Mouse (Mus musculus): ENCODE results near the gene Tnfrsf1a. TPM values are rescaled to one million over a fixed set of nuclear protein-coding genes. Genes with fewer than 3 reads are reported as not detected.
A peak's percentile ranks its signal among the peaks of the same experiment; 100 is the strongest.

Gene Tnfrsf1a
- polyA plus RNA-seq, 1 experiment from 2014 or later = 37.0 TPM

DNA sequence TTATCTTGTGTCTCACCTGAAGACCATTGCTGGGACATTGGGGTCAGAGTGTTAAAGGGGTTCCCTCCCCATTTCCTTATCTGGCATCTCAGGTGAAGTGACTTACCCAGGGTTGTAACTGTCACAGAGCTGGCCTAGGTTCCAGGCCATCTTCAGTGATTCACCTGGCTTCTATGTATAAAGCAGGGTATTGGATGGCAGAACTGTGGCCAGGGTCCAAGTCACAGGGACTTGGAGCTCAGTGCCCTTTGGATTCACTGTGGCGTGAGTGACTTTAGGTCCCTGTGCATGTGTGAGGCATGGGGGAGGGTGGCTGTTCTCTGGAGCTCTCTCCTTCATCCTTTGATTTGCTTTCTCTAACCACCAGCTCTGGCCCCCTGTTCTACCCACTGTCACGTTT, 3.1 kb upstream of the Tnfrsf1a start:
- Histone ChIP-seq H3K36me3 (ENCODE audit: control insufficient read depth, insufficient read depth, low read length) (no peaks in the 10 kb centered on the region), H3K4me2 (no peak overlapping the region), H3K4me1 (ENCODE audit: control insufficient read depth, insufficient read depth, low read length) (peaks cover 13% of the 10 kb centered on the region), H3K9me3 (replicated peaks; ENCODE audit: control insufficient read depth, low read length) (no peaks in the 10 kb centered on the region), H3K4me3 (ENCODE audit: low read depth, low read length) (no peak overlapping the region), H3K9ac (ENCODE audit: low read depth, low read length) (no peak overlapping the region), H3K27me3 (ENCODE audit: control insufficient read depth, insufficient read depth, low read length) (peaks cover 4% of the 10 kb centered on the region; the same call in 1 of the 2 replicates), H3K27ac (ENCODE audit: low read depth, low read length) (no peak overlapping the region)
- 58% methylated on average over 2 of the region's 2 CpGs for WGBS (ENCODE audit: insufficient replicate concordance)
- no peak for ATAC-seq (replicated peaks; ENCODE audit: insufficient number of reproducible peaks, low FRiP score, low TSS enrichment)

DNA sequence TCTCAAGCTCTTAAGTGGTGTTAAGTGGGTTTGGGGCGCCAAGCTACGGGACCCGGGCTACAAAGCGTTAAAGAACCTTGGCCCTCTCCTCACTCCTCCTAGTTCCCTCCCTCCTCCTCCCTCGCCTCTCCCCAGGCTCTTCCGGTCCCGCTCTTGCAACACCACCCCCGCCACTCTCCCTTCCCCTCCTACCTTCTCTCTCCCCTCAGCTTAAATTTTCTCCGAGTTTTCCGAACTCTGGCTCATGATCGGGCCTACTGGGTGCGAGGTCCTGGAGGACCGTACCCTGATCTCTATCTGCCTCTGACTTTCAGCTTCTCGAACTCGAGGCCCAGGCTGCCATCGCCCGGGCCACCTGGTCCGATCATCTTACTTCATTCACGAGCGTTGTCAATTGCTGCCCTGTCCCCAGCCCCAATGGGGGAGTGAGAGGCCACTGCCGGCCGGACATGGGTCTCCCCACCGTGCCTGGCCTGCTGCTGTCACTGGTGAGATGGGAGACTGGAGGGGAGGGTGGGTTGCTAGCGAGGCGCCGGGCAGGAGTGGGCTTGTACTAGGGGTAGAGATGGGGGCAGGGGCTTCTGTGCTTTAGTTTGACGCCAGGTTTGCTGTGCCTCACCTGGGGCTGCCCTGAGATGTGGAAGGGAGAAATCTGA, 541 bp downstream of the Tnfrsf1a start:
- peak overlapping the region; percentile 82 for H3K4me2 ChIP-seq
- no peaks in the 10 kb centered on the region for H3K36me3 ChIP-seq (ENCODE audit: control insufficient read depth, insufficient read depth, low read length)
- H3K27ac ChIP-seq (ENCODE audit: low read depth, low read length) = peak overlapping the region; percentile 6; the same call in 1 of the 2 replicates
- peaks cover 38% of the 10 kb centered on the region for H3K4me1 ChIP-seq (ENCODE audit: control insufficient read depth, insufficient read depth, low read length)
- H3K9me3 ChIP-seq (replicated peaks; ENCODE audit: control insufficient read depth, low read length) = no peaks in the 10 kb centered on the region
- ATAC-seq (replicated peaks; ENCODE audit: insufficient number of reproducible peaks, low FRiP score, low TSS enrichment) = peak; percentile 64
- peak overlapping the region; percentile 82 for H3K9ac ChIP-seq (ENCODE audit: low read depth, low read length)
- 0% methylated on average over 27 of the region's 27 CpGs for WGBS (ENCODE audit: insufficient replicate concordance)
- peak overlapping the region; percentile 63 for H3K4me3 ChIP-seq (ENCODE audit: low read depth, low read length)
- H3K27me3 ChIP-seq (ENCODE audit: control insufficient read depth, insufficient read depth, low read length) = 0 out of 2 replicates have a peak, but pooled peaks cover 2% of the 10 kb centered on the region

DNA sequence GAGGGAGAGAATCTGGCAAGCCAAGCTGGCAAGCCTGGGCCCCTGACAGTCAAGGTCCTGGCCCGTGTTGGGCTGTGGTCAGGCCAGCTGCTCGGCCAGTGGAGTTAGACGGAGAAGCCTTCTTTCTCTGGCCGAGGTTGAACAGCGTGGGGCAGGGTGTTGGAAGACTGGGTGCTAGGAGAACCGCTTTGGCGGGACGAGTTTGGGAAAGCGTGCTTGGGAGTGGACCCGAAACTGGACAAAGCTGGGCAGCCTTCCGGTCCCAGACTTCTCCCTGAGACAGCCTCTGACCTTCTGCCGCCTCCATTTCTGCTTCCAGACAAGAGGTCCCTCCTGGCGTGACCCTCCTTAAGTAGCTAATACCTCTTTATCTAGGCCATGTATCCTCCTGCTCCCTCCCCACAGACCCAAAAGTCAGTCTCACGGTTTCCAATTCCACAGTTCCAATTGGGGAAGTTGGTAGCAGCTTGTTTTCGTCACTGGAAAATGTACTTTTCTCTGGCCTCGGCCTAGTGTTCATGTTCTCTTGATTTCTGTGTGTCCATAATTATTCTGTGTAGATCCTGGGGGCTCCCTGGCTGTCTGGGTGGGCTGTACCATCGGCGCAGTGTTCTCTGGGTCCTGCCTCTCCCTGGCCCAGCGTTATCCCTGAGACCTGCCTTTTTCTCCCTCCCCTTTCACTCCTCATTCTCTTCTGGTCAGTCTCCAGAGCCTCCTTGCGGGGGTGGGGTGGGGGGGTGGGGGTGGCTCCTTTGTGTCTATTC, 1.3 kb downstream of the Tnfrsf1a start:
- H3K9me3 ChIP-seq (replicated peaks; ENCODE audit: control insufficient read depth, low read length) = no peaks in the 10 kb centered on the region
- H3K27me3 ChIP-seq (ENCODE audit: control insufficient read depth, insufficient read depth, low read length) = 0 out of 2 replicates have a peak, but pooled peaks cover 2% of the 10 kb centered on the region
- no peaks in the 10 kb centered on the region for H3K36me3 ChIP-seq (ENCODE audit: control insufficient read depth, insufficient read depth, low read length)
- 6% methylated on average over 20 of the region's 20 CpGs for WGBS (ENCODE audit: insufficient replicate concordance)
- H3K4me2 ChIP-seq = peak overlapping the region; percentile 82
- H3K27ac ChIP-seq (ENCODE audit: low read depth, low read length) = peak overlapping the region; percentile 6; the same call in 1 of the 2 replicates
- peak; percentile 4; the same call in 1 of the 2 replicates for ATAC-seq (replicated peaks; ENCODE audit: insufficient number of reproducible peaks, low FRiP score, low TSS enrichment)
- H3K9ac ChIP-seq (ENCODE audit: low read depth, low read length) = peak overlapping the region; percentile 82
- peak overlapping the region; percentile 63 for H3K4me3 ChIP-seq (ENCODE audit: low read depth, low read length)
- H3K4me1 ChIP-seq (ENCODE audit: control insufficient read depth, insufficient read depth, low read length) = peaks cover 45% of the 10 kb centered on the region

DNA sequence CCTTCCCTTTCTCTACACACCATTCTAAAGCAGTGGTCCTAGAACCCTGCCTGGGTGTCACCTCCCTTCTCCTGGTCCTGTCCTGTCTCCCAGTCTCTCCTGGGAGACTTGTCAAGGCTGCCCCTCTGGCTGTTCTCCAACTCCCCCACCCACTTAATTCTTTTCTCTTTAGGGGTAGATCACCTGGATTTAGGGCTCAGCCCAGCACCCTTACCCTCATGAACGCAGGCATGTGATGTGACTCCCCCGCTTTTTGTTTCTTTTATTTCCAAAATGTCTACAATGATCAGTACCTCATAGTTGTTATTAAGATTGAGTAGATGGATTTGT, 1.8 kb downstream of the Tnfrsf1a start:
- Histone ChIP-seq H3K27me3 (ENCODE audit: control insufficient read depth, insufficient read depth, low read length) (0 out of 2 replicates have a peak, but pooled peaks cover 2% of the 10 kb centered on the region), H3K9ac (ENCODE audit: low read depth, low read length) (peak overlapping the region; percentile 82), H3K4me3 (ENCODE audit: low read depth, low read length) (peak overlapping the region; percentile 63), H3K4me1 (ENCODE audit: control insufficient read depth, insufficient read depth, low read length) (peaks cover 50% of the 10 kb centered on the region), H3K9me3 (replicated peaks; ENCODE audit: control insufficient read depth, low read length) (no peaks in the 10 kb centered on the region), H3K4me2 (peak overlapping the region; percentile 82), H3K36me3 (ENCODE audit: control insufficient read depth, insufficient read depth, low read length) (no peaks in the 10 kb centered on the region), H3K27ac (ENCODE audit: low read depth, low read length) (no peak overlapping the region)
- 82% methylated on average over 2 of the region's 2 CpGs for WGBS (ENCODE audit: insufficient replicate concordance)
- no peak for ATAC-seq (replicated peaks; ENCODE audit: insufficient number of reproducible peaks, low FRiP score, low TSS enrichment)

DNA sequence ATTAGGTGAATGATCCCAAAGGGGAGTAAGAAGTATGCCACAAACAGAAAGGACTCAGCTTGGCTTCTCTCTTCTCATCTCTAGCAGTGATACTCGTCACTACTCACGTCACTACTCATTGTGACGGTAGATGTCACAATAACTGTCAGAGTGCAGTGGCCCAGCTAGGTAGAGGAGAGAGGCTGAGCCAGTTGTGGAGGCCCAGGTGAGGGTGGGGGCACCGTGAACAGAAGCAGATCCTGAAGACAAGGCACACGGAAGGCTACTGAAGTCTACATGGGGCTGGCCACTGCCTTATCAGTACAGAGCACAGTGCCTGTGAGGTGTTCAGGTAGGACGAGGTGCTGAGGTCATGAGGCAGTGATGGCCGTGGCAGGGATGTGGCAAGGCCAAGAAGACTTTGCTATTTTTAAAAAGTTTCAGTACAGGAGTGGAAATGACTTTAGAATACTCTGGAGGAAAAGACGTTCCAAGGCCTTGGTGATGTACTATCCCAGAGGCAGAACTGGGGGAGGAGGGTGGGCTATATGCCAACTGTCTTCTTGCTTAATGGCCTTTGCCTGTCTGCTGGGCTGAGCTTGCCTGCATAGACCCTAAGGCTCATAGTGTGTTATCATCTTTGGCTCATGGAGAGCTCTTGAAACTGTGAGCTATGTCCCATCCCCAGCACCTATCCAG, 2.3 kb downstream of the Tnfrsf1a start:
- ATAC-seq (replicated peaks; ENCODE audit: insufficient number of reproducible peaks, low FRiP score, low TSS enrichment) = no peak
- Histone ChIP-seq H3K4me3 (ENCODE audit: low read depth, low read length) (0 out of 2 replicates have a peak overlapping the region, but pooled peaks have one; percentile 8), H3K27ac (ENCODE audit: low read depth, low read length) (no peak overlapping the region), H3K36me3 (ENCODE audit: control insufficient read depth, insufficient read depth, low read length) (no peaks in the 10 kb centered on the region), H3K4me2 (peak overlapping the region; percentile 82), H3K4me1 (ENCODE audit: control insufficient read depth, insufficient read depth, low read length) (peaks cover 55% of the 10 kb centered on the region), H3K9me3 (replicated peaks; ENCODE audit: control insufficient read depth, low read length) (no peaks in the 10 kb centered on the region), H3K9ac (ENCODE audit: low read depth, low read length) (0 out of 2 replicates have a peak overlapping the region, but pooled peaks have one; percentile 5), H3K27me3 (ENCODE audit: control insufficient read depth, insufficient read depth, low read length) (0 out of 2 replicates have a peak, but pooled peaks cover 2% of the 10 kb centered on the region)
- 59% methylated on average over 8 of the region's 8 CpGs for WGBS (ENCODE audit: insufficient replicate concordance)

DNA sequence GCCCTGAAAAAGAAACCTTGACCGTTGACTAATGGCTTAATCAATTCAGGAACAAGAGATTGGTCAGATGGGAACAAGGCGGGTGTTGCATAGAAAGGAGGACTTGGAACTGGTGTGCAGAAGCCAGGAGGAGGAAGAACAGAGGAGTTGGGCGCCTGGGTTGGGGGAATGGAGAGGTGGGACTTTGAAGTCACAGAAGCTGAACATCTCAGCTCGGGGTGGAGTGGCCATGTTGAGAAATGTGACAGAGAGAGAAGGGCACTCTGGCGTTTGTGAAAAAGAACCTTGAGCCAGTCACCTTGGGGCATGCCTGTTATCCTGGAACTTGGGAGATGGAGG, 2.9 kb downstream of the Tnfrsf1a start:
- ATAC-seq (replicated peaks; ENCODE audit: insufficient number of reproducible peaks, low FRiP score, low TSS enrichment) = no peak
- Histone ChIP-seq H3K9ac (ENCODE audit: low read depth, low read length) (no peak overlapping the region), H3K4me2 (no peak overlapping the region; the same call in 1 of the 2 replicates), H3K4me1 (ENCODE audit: control insufficient read depth, insufficient read depth, low read length) (peaks cover 55% of the 10 kb centered on the region), H3K36me3 (ENCODE audit: control insufficient read depth, insufficient read depth, low read length) (no peaks in the 10 kb centered on the region), H3K9me3 (replicated peaks; ENCODE audit: control insufficient read depth, low read length) (no peaks in the 10 kb centered on the region), H3K4me3 (ENCODE audit: low read depth, low read length) (no peak overlapping the region), H3K27ac (ENCODE audit: low read depth, low read length) (no peak overlapping the region), H3K27me3 (ENCODE audit: control insufficient read depth, insufficient read depth, low read length) (0 out of 2 replicates have a peak, but pooled peaks cover 2% of the 10 kb centered on the region)
- 59% methylated on average over 5 of the region's 5 CpGs for WGBS (ENCODE audit: insufficient replicate concordance)

DNA sequence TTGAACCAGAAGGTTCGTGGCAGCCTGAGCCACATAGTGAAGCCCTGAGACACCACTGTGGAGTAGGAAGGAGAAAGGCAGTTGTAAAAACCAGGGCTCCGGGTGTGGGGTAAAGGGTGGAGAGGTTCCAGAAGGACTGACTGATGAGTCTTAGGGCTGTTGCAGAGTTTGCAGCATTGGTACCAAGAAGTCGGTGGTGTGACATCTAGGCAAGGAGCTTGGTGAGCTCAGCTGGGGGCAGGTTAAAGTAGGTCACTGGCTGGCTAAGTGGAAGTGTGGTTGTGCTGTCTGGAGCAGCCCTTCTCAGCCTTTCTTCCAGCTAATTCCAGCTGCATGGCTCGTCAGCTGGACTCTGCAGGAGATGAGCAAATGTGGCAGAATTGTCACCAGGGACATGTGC, 3.6 kb downstream of the Tnfrsf1a start:
- Histone ChIP-seq H3K27ac (ENCODE audit: low read depth, low read length) (no peak overlapping the region), H3K27me3 (ENCODE audit: control insufficient read depth, insufficient read depth, low read length) (0 out of 2 replicates have a peak, but pooled peaks cover 2% of the 10 kb centered on the region), H3K36me3 (ENCODE audit: control insufficient read depth, insufficient read depth, low read length) (peaks cover 2% of the 10 kb centered on the region; the same call in 1 of the 2 replicates), H3K4me3 (ENCODE audit: low read depth, low read length) (no peak overlapping the region), H3K9me3 (replicated peaks; ENCODE audit: control insufficient read depth, low read length) (no peaks in the 10 kb centered on the region), H3K4me2 (no peak overlapping the region), H3K9ac (ENCODE audit: low read depth, low read length) (no peak overlapping the region), H3K4me1 (ENCODE audit: control insufficient read depth, insufficient read depth, low read length) (peaks cover 55% of the 10 kb centered on the region)
- 35% methylated on average over 4 of the region's 4 CpGs for WGBS (ENCODE audit: insufficient replicate concordance)
- no peak for ATAC-seq (replicated peaks; ENCODE audit: insufficient number of reproducible peaks, low FRiP score, low TSS enrichment)

DNA sequence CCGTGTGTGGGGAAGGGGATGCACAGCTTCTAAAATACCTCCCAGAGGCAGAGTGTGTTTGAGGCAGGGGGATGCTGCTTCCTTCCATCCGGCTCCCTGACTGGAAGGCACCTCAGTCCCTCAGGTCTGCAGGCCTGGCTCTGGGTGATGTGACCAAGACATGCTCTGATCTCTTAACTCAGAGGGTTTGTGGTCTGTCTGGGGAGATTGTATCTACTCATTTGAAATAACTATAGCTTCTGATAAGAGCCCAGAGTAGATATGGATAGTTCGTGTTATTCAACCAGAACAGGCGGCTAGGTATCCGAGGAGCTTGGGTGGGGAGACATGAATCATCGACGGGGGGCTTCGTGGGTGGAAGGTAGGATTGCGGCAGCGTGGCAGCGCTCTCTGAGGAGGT, 4.1 kb downstream of the Tnfrsf1a start:
- ATAC-seq (replicated peaks; ENCODE audit: insufficient number of reproducible peaks, low FRiP score, low TSS enrichment) = no peak
- Histone ChIP-seq H3K9ac (ENCODE audit: low read depth, low read length) (no peak overlapping the region), H3K27ac (ENCODE audit: low read depth, low read length) (no peak overlapping the region), H3K4me1 (ENCODE audit: control insufficient read depth, insufficient read depth, low read length) (peaks cover 55% of the 10 kb centered on the region), H3K4me3 (ENCODE audit: low read depth, low read length) (no peak overlapping the region), H3K4me2 (no peak overlapping the region), H3K9me3 (replicated peaks; ENCODE audit: control insufficient read depth, low read length) (no peaks in the 10 kb centered on the region), H3K36me3 (ENCODE audit: control insufficient read depth, insufficient read depth, low read length) (peaks cover 6% of the 10 kb centered on the region; the same call in 1 of the 2 replicates), H3K27me3 (ENCODE audit: control insufficient read depth, insufficient read depth, low read length) (0 out of 2 replicates have a peak, but pooled peaks cover 2% of the 10 kb centered on the region)
- 63% methylated on average over 11 of the region's 11 CpGs for WGBS (ENCODE audit: insufficient replicate concordance)

Data from heart, embryonic 11.5 days (tissue).